In the genomic region with DNA sequence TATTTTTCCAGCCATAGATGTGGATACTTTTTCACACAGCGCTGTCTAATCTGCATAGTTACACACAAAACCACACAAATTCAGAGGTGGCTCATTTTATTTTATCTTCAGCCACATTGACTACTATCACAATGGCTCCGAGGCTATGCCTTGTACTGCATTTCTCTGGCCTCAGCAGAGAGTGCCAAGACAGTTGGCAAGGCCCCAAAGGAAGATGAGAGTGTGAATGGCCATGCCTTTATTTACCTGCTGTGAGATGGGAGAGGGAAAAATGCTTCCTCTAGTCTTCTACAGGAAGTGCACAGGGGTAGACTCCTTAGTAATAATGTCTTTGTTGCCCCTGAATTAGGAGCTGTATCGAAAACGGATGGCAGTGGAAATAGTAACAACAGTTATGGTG, we compare ENCODE assay signal across 8 mouse cellular contexts. TPM values are rescaled to one million over a fixed set of nuclear protein-coding genes. Genes with fewer than 3 reads are reported as not detected.
"Had no signal": no experiment of that assay in that cellular context is flagged by ENCODE, and none has a peak within 500 bp of the region (broad histone marks: within the 10 kb centered on the region; RNA-seq: fewer than 3 reads in every experiment).

No protein-coding gene starts in this region.

- DNase-seq: kidney, adult 8-10 months; kidney, postnatal 4 days; liver; liver, embryonic 13.5 days; liver, postnatal 0 days; lung, postnatal 14 days; right cerebral cortex, postnatal 25 days had no signal

RNA-seq across cellular contexts. Expression of a gene that starts 3.5 kb away (rescaled TPM):
- polyA plus RNA-seq: macrophage had no signal
